12 mouse cellular contexts compared by ENCODE assay signal in genomic region chr6:94842856-94843255, GRCm38 (mm10).
"Had no signal": no experiment of that assay in that cellular context is flagged by ENCODE, and none has a peak within 500 bp of the region (broad histone marks: within the 10 kb centered on the region; RNA-seq: fewer than 3 reads in every experiment).

No protein-coding gene starts in this region.

- DNase-seq: liver, postnatal 0 days; lung, adult 2 months; lung, postnatal 14 days; lung, postnatal 36 days; retina, postnatal 1 day; right cerebral cortex, adult 18-20 months; right cerebral cortex, postnatal 25 days; right cerebral cortex, postnatal 4 days; spleen, adult 18-20 months; thymus, adult 18-20 months; thymus, postnatal 14 days; thymus, postnatal 36 days had no signal
